Mouse (Mus musculus) limb, embryonic 12.5 days (tissue): ENCODE data around the gene Hnrnpu. TPM values are rescaled to one million over a fixed set of nuclear protein-coding genes. Genes with fewer than 3 reads are reported as not detected.
A peak's percentile ranks its signal among the peaks of the same experiment; 100 is the strongest.

Experiments
- ATAC-seq: fragments of 200-750 bp; cut with Nextera tagmentation; 2 replicates; pipeline ENCODE4 v1.8.0; 2017; ENCODE audit warnings: low read depth, moderate TSS enrichment; ENCODE audit not compliant: insufficient number of reproducible peaks, insufficient read depth, low FRiP score, low TSS enrichment
- H3K27ac ChIP-seq: fragments of 300-500 bp; sonication (generic); 2 replicates; pipeline ENCODE4 v1.5.1; 2016; ENCODE audit warnings: mild to moderate bottlenecking, moderate library complexity
- H3K27me3 ChIP-seq: fragments of 300-500 bp; sonication (generic); 2 replicates; pipeline ENCODE4 v1.6.1; 2016; ENCODE audit warnings: mild to moderate bottlenecking, moderate library complexity
- H3K36me3 ChIP-seq: fragments of 300-500 bp; sonication (generic); 2 replicates; pipeline ENCODE4 v1.6.1; 2016; ENCODE audit warnings: mild to moderate bottlenecking, moderate library complexity
- H3K4me1 ChIP-seq: fragments of 300-500 bp; sonication (generic); replicated peaks from 2 replicates; pipeline ENCODE4 v1.6.1; 2016
- H3K4me2 ChIP-seq: fragments of 300-500 bp; sonication (generic); 2 replicates; pipeline ENCODE4 v1.6.1; 2016; ENCODE audit warnings: mild to moderate bottlenecking, moderate library complexity
- H3K4me3 ChIP-seq: fragments of 300-500 bp; sonication (generic); replicated peaks from 2 replicates; pipeline ENCODE4 v1.5.1; 2016; ENCODE audit warnings: mild to moderate bottlenecking
- H3K9ac ChIP-seq: fragments of 300-500 bp; sonication (generic); replicated peaks from 2 replicates; pipeline ENCODE4 v1.6.1; 2016; ENCODE audit warnings: mild to moderate bottlenecking, moderate library complexity
- H3K9me3 ChIP-seq: fragments of 300-500 bp; sonication (generic); 2 replicates; pipeline ENCODE4 v1.6.1; 2016; ENCODE audit warnings: mild to moderate bottlenecking, moderate library complexity
- WGBS: fragments of 180-500 bp; shearing (Covaris S2); methylation state at CpG from one replicate; pipeline ENCODE4 v1.1.7; 2016; 5-methylcytosine and 5-hydroxymethylcytosine counted together
- polyA plus RNA-seq: library from polyadenylated mRNA; unstranded; fragments of >200 nt; fragmentation: Nextera tagmentation; extraction: Ambion mirVana; gene quantifications from 2 replicates; pipeline ENCODE4 v1.2.1, GENCODE M21; 2016

The Hnrnpu gene
- polyA plus RNA-seq: 869 and 872 TPM in 2 replicates

DNA sequence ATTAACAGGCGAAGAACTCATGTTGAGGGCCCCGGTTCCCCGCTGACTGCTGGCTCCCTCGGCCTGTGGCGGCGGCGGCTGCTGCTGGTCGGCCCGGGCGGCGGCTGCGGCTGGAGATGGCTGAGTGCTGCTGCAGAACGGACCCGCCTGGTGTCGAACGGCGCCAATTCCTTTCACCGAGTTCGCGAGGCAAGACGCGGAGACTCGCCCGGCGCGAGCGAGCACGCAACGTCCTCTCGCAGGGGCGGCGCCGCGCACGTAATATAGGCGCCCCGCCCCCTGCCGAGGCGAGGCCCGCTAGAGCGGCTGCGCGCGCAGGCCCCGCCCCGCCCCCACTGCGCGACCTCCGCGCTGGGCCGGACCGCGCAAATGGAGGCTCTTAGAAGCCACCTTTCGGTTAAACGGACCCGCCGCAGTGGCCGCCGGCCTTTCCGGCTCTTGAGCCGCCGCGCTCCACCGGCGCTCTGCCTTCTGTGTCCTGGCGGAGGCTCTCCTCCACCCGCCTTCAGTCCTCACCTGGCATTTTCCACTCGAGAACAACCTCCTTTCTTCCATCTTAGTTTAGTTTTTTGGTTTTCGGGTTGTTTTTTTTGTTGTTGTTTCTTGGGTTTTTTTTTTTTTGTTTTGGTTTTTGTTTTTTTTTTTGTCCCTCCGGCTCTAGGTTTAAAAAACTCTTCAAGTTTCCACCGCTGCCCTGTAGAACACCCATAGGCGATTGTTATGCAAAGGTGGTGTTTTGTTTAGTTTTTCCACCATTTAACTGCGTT lies at the start of gene Hnrnpu:
TSS of gene Hnrnpu (minus strand) at position 247 of the 767 bp plus-strand sequence.
- ATAC-seq: peak; percentile 85
- under 1% methylated on average over 73 of the region's 73 CpGs for WGBS
- H3K9me3 ChIP-seq: no peaks in the 10 kb centered on the region

GRCm38 (mm10) chr1:178382165-178382564 lies 44.6 kb upstream of the Hnrnpu start:
- H3K4me1 ChIP-seq: no peaks in the 10 kb centered on the region
- no peaks in the 10 kb centered on the region for H3K27me3 ChIP-seq
- ATAC-seq: no peak
- H3K4me3 ChIP-seq: no peak overlapping the region
- H3K9me3 ChIP-seq: no peaks in the 10 kb centered on the region
- no peak overlapping the region for H3K4me2 ChIP-seq
- H3K27ac ChIP-seq: no peak overlapping the region
- H3K36me3 ChIP-seq: no peaks in the 10 kb centered on the region
- no peak overlapping the region for H3K9ac ChIP-seq

More for the DNA sequence above, at the start of gene Hnrnpu:
- Histone ChIP-seq H3K4me1 (peaks cover 18% of the 10 kb centered on the region), H3K27me3 (no peaks in the 10 kb centered on the region), H3K27ac (peak within 1 kb of the TSS; percentile 100), H3K4me2 (peak within 1 kb of the TSS; percentile 58), H3K4me3 (peak within 1 kb of the TSS; percentile 100), H3K9ac (peak within 1 kb of the TSS; percentile 100), H3K36me3 (peaks cover 22% of the 10 kb centered on the region)

DNA sequence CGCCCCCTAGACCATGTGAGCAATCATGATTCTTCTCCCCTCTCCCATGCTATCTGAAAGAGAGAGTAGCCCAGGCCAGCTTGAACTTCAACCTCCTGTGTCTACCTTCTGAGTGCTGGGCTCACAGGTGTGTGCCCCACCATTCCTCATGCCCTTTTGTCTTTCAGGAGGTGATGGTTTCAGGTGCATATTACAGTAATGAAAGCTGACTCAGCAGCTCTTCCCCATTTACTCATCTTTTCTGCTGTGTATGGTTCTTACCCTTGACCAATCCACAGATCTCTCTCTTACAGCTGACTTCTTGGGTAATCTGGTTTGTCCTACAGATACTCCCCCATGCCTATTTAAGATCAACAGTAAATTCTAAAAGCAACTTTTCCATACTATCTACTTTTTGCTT lies 41.6 kb upstream of the Hnrnpu start:
- Histone ChIP-seq H3K4me1 (no peaks in the 10 kb centered on the region), H3K4me2 (no peak overlapping the region), H3K4me3 (no peak overlapping the region), H3K36me3 (no peaks in the 10 kb centered on the region), H3K9me3 (no peaks in the 10 kb centered on the region), H3K9ac (no peak overlapping the region), H3K27ac (no peak overlapping the region), H3K27me3 (no peaks in the 10 kb centered on the region)
- ATAC-seq: no peak
- WGBS: 77% methylated on average over 1 of the region's 1 CpGs

- Histone ChIP-seq H3K9ac (no peak overlapping the region), H3K9me3 (no peaks in the 10 kb centered on the region), H3K4me1 (no peaks in the 10 kb centered on the region), H3K36me3 (no peaks in the 10 kb centered on the region), H3K4me3 (no peak overlapping the region), H3K27ac (no peak overlapping the region), H3K27me3 (no peaks in the 10 kb centered on the region), H3K4me2 (no peak overlapping the region)
- 77% methylated on average over 3 of the region's 3 CpGs for WGBS
- no peak for ATAC-seq
These were observed 40.5 kb upstream of the Hnrnpu start for GRCm38 (mm10) chr1:178378115-178378514.

GRCm38 (mm10) chr1:178376907-178377306 lies 39.3 kb upstream of the Hnrnpu start:
- WGBS: 65% methylated on average over 2 of the region's 2 CpGs

DNA sequence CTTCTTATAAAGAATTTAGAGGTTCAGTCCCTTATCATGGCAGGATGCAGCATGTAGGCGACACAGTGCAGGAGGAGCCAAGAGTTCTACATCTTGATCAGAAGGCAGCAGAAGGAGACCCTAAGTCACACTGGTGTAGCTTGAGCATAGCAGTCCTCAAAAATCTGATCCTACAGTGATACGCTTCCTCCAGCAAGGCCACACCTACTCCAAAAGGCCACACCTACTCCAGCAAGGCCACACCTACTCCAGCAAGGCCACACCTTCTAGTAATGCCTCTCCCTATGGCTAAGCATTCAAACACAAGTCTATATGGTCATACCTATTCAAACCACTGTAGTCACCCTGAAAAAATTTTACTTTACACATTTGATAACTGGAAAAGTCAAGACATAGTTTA lies 38.5 kb upstream of the Hnrnpu start:
- no peaks in the 10 kb centered on the region for H3K27me3 ChIP-seq
- no peak overlapping the region for H3K4me2 ChIP-seq
- no peak overlapping the region for H3K9ac ChIP-seq
- no peak for ATAC-seq
- no peak overlapping the region for H3K4me3 ChIP-seq
- 86% methylated on average over 2 of the region's 2 CpGs for WGBS
- no peaks in the 10 kb centered on the region for H3K4me1 ChIP-seq
- H3K36me3 ChIP-seq: no peaks in the 10 kb centered on the region
- no peak overlapping the region for H3K27ac ChIP-seq
- no peaks in the 10 kb centered on the region for H3K9me3 ChIP-seq

More at GRCm38 (mm10) chr1:178376907-178377306, 39.3 kb upstream of the Hnrnpu start:
- Histone ChIP-seq H3K27ac (no peak overlapping the region), H3K27me3 (no peaks in the 10 kb centered on the region), H3K4me3 (no peak overlapping the region), H3K9ac (no peak overlapping the region), H3K36me3 (no peaks in the 10 kb centered on the region), H3K9me3 (no peaks in the 10 kb centered on the region), H3K4me2 (no peak overlapping the region), H3K4me1 (no peaks in the 10 kb centered on the region)
- ATAC-seq: no peak

GRCm38 (mm10) chr1:178375381-178375780 lies 37.8 kb upstream of the Hnrnpu start:
- Histone ChIP-seq H3K4me1 (no peaks in the 10 kb centered on the region), H3K4me3 (no peak overlapping the region), H3K9ac (no peak overlapping the region), H3K4me2 (no peak overlapping the region), H3K27me3 (no peaks in the 10 kb centered on the region), H3K27ac (no peak overlapping the region), H3K9me3 (no peaks in the 10 kb centered on the region), H3K36me3 (no peaks in the 10 kb centered on the region)
- ATAC-seq: no peak

DNA sequence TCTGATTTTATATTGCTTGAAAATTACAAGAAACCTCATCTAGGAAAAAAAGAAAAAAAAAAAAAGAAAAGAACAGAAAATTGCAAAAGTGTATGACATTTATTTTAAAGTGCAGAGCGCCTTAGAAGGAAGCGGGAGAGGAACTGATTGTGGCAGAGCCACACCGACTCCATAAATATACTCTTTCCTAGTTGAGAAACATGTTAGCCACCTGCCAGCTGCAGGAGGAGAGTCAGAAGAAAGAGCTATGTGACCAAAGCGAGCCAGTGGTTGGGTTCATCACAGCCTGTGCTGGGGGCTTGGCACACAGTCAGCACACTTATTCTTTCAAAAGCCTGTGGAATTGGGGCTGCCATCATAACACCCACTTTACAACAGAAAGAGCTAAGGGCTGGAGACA lies 35.1 kb upstream of the Hnrnpu start:
- no peak for ATAC-seq
- Histone ChIP-seq H3K27ac (no peak overlapping the region), H3K4me3 (no peak overlapping the region), H3K36me3 (no peaks in the 10 kb centered on the region), H3K27me3 (no peaks in the 10 kb centered on the region), H3K9me3 (no peaks in the 10 kb centered on the region), H3K9ac (no peak overlapping the region), H3K4me1 (peaks cover 8% of the 10 kb centered on the region), H3K4me2 (no peak overlapping the region)
- WGBS: 90% methylated on average over 4 of the region's 4 CpGs

GRCm38 (mm10) chr1:178369272-178369651 lies 31.7 kb upstream of the Hnrnpu start:
- H3K9ac ChIP-seq: peak overlapping the region; percentile 65
- H3K4me1 ChIP-seq: peaks cover 8% of the 10 kb centered on the region
- peak; percentile 67; the same call in 1 of the 2 replicates for ATAC-seq
- no peaks in the 10 kb centered on the region for H3K36me3 ChIP-seq
- H3K27me3 ChIP-seq: no peaks in the 10 kb centered on the region
- no peaks in the 10 kb centered on the region for H3K9me3 ChIP-seq
- H3K27ac ChIP-seq: peak overlapping the region; percentile 65
- H3K4me3 ChIP-seq: peak overlapping the region; percentile 48
- H3K4me2 ChIP-seq: peak overlapping the region; percentile 77
- WGBS: 0% methylated on average over 11 of the region's 11 CpGs

- peak overlapping the region; percentile 65 for H3K27ac ChIP-seq
- H3K4me3 ChIP-seq: peak overlapping the region; percentile 48
- 2% methylated on average over 36 of the region's 36 CpGs for WGBS
- H3K27me3 ChIP-seq: no peaks in the 10 kb centered on the region
- H3K9me3 ChIP-seq: no peaks in the 10 kb centered on the region
- peak overlapping the region; percentile 65 for H3K9ac ChIP-seq
- ATAC-seq: peak; percentile 87
- no peaks in the 10 kb centered on the region for H3K36me3 ChIP-seq
- H3K4me2 ChIP-seq: peak overlapping the region; percentile 77
- H3K4me1 ChIP-seq: peaks cover 8% of the 10 kb centered on the region
These were observed 31.1 kb upstream of the Hnrnpu start for GRCm38 (mm10) chr1:178368548-178369271.

DNA sequence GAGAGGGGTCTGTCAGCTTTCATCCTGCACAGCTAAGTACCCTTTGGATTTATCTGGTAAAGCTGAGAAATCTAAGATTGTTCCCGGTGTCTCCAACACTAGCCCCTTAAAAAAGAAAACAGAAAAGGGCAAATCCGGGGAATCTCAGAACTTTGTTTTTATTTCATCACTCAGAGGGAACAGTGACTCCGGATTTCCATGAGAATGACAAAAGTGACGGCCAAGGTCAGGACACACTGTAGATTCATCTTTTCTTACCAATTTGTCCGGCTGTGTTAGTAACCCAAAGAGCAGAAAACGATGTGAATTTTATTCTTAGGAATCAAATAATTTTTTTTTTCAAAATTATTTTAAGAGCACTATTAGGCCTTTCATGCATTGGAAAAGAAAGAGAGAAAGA lies 30.5 kb upstream of the Hnrnpu start:
- Histone ChIP-seq H3K36me3 (no peaks in the 10 kb centered on the region), H3K27me3 (no peaks in the 10 kb centered on the region), H3K27ac (no peak overlapping the region), H3K4me2 (peak overlapping the region; percentile 77; the same call in 1 of the 2 replicates), H3K9ac (no peak overlapping the region; the same call in 1 of the 2 replicates), H3K4me1 (peaks cover 8% of the 10 kb centered on the region), H3K9me3 (no peaks in the 10 kb centered on the region), H3K4me3 (no peak overlapping the region)
- ATAC-seq: no peak
- WGBS: 87% methylated on average over 6 of the region's 6 CpGs
